8 mouse cellular contexts compared by ENCODE assay signal in genomic region chr19:20345317-20345917, GRCm38 (mm10). TPM values are rescaled to one million over a fixed set of nuclear protein-coding genes. Genes with fewer than 3 reads are reported as not detected.
DNase-seq lines count a peak whose midpoint lies in the region; ATAC-seq and TF ChIP-seq lines count a peak whose summit lies in the region.

No protein-coding gene starts in this region.

- H3K4me2 ChIP-seq in limb, embryonic 11.5 days (ENCODE audit: low read depth, severe bottlenecking), result no peak overlapping the region

- no peak for ATAC-seq in limb, embryonic 11.5 days (ENCODE audit: insufficient number of reproducible peaks, low FRiP score, low TSS enrichment, low read depth)

- no peaks in the 10 kb centered on the region for H3K79me2 ChIP-seq in heart, adult 2 months (replicated peaks; ENCODE audit: control insufficient read depth, insufficient read depth, low read length)

- no peak for TF ChIP-seq POLR2A in heart, adult 2 months (IDR thresholded peaks at IDR 0.05; ENCODE audit: insufficient read depth, low read depth, low read length)
- TF ChIP-seq POLR2A in kidney, adult 2 months (IDR thresholded peaks at IDR 0.05; ENCODE audit: low read depth, low read length), result no peak

- no peaks in the 10 kb centered on the region for H3K9me3 ChIP-seq in limb, embryonic 11.5 days (ENCODE audit: control insufficient read depth, low read length)

- WGBS in heart, adult 2 months, result 9% methylated on average over 8 of the region's 8 CpGs
- WGBS in kidney, adult 2 months, result 10% methylated on average over 8 of the region's 8 CpGs
- WGBS in limb, embryonic 11.5 days, result 15% methylated on average over 8 of the region's 8 CpGs

- no peak overlapping the region for H3K4me3 ChIP-seq in heart, adult 2 months
- H3K4me3 ChIP-seq in kidney, adult 2 months (ENCODE audit: insufficient read depth, low read depth, low read length), result no peak overlapping the region
- H3K4me3 ChIP-seq in limb, embryonic 11.5 days (ENCODE audit: low read depth, low read length), result no peak overlapping the region

- no peak overlapping the region for H3K27ac ChIP-seq in heart, adult 2 months
- H3K27ac ChIP-seq in kidney, adult 2 months (ENCODE audit: insufficient read depth, low read depth, low read length), result no peak overlapping the region
- H3K27ac ChIP-seq in limb, embryonic 11.5 days (replicated peaks; ENCODE audit: low read depth, low read length), result no peak overlapping the region

- DNase-seq in heart, adult 2 months, result peak; percentile 31 to 64
- no peak for DNase-seq in heart, adult 11 months
- DNase-seq in cerebellum, postnatal 10 days, result peak; percentile 92 to 95
- DNase-seq in frontal cortex, postnatal 25 days (ENCODE audit: low spot score in 2 of 2), result peak; percentile 65 to 73
- peak; percentile 64 for DNase-seq in kidney, adult 2 months
- DNase-seq in limb, embryonic 11.5 days (ENCODE audit: low spot score), result peak; percentile 85
- peak; percentile 18 to 34 for DNase-seq in monocyte, adult 2 months (ENCODE audit: low read depth in 1 of 2, low spot score in 2 of 2)
- DNase-seq in spleen, postnatal 10 days (ENCODE audit: low spot score in 2 of 2), result peak; percentile 53 to 79

- no peaks in the 10 kb centered on the region for H3K36me3 ChIP-seq in heart, adult 2 months (ENCODE audit: control insufficient read depth, insufficient read depth, low read length)
- H3K36me3 ChIP-seq in kidney, adult 2 months (ENCODE audit: control insufficient read depth, insufficient read depth, low read length), result no peaks in the 10 kb centered on the region
- H3K36me3 ChIP-seq in limb, embryonic 11.5 days (ENCODE audit: control insufficient read depth, insufficient read depth, low read length), result no peaks in the 10 kb centered on the region

- H3K4me1 ChIP-seq in heart, adult 2 months (ENCODE audit: control insufficient read depth, insufficient read depth, low read length), result no peaks in the 10 kb centered on the region
- H3K4me1 ChIP-seq in kidney, adult 2 months (ENCODE audit: control insufficient read depth, insufficient read depth, low read length), result no peaks in the 10 kb centered on the region
- H3K4me1 ChIP-seq in limb, embryonic 11.5 days (ENCODE audit: control insufficient read depth, insufficient read depth, low read length), result no peaks in the 10 kb centered on the region

- intact Hi-C loops in heart, adult 2 months (cut with DNase I), result loop anchor here (5.0 kb wide), 1 partner anchor 1368 kb away; no protein-coding TSS in a partner anchor

- no peak for TF ChIP-seq EP300 in heart, adult 2 months (IDR thresholded peaks at IDR 0.05; ENCODE audit: insufficient read depth, low read depth, low read length)

- H3K9ac ChIP-seq in heart, adult 2 months (ENCODE audit: low read depth, low read length), result no peak overlapping the region
- H3K9ac ChIP-seq in limb, embryonic 11.5 days (ENCODE audit: low read length), result no peak overlapping the region

- peak; percentile 77 for TF ChIP-seq CTCF in heart, adult 2 months (IDR thresholded peaks at IDR 0.05)
- peak; percentile 82 for TF ChIP-seq CTCF in kidney, adult 2 months (conservative IDR thresholded peaks at IDR 0.05; ENCODE audit: insufficient read depth, insufficient read length, low read depth, low read length)

- no peaks in the 10 kb centered on the region for H3K27me3 ChIP-seq in heart, adult 2 months (ENCODE audit: control insufficient read depth, insufficient read depth, low read length)
- H3K27me3 ChIP-seq in kidney, adult 2 months (replicated peaks; ENCODE audit: control insufficient read depth, insufficient read depth, low read length), result no peaks in the 10 kb centered on the region
- no peaks in the 10 kb centered on the region for H3K27me3 ChIP-seq in limb, embryonic 11.5 days (ENCODE audit: control insufficient read depth, insufficient read depth, low read length)

RNA-seq across cellular contexts. Expression of gene Anxa1, which starts 45.3 kb away (rescaled TPM):
- 10 to 100 TPM; 17.3 to 19.9 TPM for total RNA-seq in heart, adult 2 months (2021)
- 10.4 and 13.6 TPM in 2 replicates for polyA plus RNA-seq in heart, adult 2 months (2012; rRNA removed)
- 5.2 and 7.5 TPM in 2 replicates for polyA plus RNA-seq in kidney, adult 2 months (2012; rRNA removed)
- polyA plus RNA-seq in limb, embryonic 11.5 days (2014; fragmentation: Nextera tagmentation; extraction: Ambion mirVana), result 5.5 and 6.8 TPM in 2 replicates
